Mouse (Mus musculus): ENCODE results near the gene Med6. TPM values are rescaled to one million over a fixed set of nuclear protein-coding genes. Genes with fewer than 3 reads are reported as not detected.
"Not testable (repeated sequence)": the region's sequence is repeated elsewhere in the genome, so short reads cannot be mapped to it uniquely, and the experiment has no call there.

Med6 gene
- total RNA-seq, 2 experiments from 2014 or later, result 26.4 to 27.2 TPM

DNA sequence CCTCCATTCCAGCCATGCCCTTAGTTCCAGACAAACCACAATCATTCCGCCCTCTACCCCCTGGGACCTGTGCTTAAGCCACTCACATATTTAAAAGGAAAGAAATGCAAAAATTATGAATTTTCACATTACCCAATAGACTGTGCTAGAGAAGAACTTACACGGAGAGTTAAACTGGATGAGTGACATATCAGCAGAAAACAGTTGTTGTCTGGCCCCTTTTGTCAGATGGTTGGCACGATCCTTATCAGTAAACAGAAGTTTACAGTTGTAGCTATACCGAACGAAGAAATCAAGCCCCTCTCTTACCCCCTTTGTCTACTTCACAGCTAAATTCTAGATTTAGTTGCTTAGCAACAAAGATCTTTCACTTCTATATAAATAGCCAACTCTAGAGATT lies 26.9 kb downstream of the Med6 start:
- no peak for DNase-seq (ENCODE audit: extremely low spot score in 1 of 2, low spot score in 1 of 2)

DNA sequence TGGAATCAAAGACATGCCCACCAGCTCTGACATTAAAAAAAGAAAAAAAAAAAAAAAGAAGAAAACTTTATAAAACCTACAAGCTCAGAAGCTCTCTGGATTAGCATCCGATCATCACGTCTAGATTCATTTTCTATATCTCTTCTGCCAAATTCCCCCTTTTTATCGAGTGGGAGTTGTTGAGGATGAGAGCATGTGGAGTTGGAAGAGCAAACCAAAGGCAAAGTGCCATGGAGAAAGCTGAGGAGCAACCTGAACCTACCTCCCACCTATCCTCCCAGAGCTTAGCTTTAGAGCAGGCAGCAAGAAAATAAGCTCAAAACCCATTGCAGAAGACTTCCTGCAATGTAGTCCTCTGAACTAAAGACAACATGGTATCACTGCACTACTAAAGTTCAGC lies 30.6 kb downstream of the Med6 start:
- no peak for DNase-seq (ENCODE audit: extremely low spot score in 1 of 2, low spot score in 1 of 2)

DNA sequence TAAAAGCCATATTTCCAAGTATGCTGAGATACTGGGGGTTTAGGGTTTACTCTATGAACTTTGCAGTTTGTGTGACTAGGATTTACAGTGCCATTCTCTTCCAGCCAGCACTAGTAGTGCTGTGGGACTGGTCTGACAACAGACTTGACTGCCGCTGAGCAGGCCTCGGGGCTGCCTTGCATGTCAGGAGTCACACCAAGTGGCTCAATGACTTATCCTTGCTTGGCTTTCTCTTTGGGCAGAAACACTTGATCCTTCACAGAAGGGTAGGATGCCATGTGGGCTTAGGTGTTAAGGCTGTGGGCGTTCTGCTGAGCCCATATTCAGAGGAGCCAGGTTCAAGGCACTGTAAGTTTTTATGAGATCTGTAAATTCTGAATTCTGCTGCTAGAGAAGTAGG lies 45.5 kb downstream of the Med6 start:
- no peak for DNase-seq (ENCODE audit: extremely low spot score in 1 of 2, low spot score in 1 of 2)

DNA sequence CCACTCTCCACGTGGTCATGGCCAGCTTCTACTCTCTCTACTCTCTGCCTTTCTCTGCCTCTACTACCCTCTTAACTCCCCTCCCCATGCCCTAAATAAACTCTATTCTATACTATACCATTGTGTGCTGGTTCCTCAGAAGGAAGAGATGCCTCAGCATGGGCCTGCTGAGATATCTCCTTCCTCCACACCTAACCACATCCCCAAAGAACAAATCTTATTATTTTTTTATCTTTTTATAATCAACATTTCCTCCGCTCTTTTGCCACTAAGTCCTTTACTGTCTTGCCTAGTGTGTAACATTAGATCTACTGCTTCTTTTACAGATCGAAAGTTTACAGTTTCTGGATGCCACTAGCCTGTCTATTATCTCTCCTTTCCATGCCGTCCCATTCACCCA lies 47.6 kb downstream of the Med6 start:
- DNase-seq (ENCODE audit: extremely low spot score in 1 of 2, low spot score in 1 of 2), result no peak

DNA sequence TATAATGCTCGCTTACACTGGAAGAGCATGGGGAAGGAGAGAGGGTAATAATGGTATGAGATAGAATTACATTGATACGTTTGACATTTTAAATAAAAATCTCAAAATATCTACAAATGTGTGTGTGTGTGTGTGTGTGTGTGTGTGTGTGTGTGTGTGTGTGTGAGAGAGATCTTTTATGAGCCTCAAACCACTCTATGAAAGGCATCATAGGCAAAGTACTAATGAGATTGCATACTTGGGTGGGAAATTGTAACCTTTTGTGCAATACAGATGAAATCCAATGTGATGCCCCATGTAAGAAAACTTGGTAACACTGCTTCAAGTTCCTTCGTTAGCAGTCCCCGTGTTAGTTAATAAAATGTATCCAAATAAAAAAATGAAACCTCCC lies 61.8 kb downstream of the Med6 start:
- DNase-seq (ENCODE audit: extremely low spot score in 1 of 2, low spot score in 1 of 2), result no peak

DNA sequence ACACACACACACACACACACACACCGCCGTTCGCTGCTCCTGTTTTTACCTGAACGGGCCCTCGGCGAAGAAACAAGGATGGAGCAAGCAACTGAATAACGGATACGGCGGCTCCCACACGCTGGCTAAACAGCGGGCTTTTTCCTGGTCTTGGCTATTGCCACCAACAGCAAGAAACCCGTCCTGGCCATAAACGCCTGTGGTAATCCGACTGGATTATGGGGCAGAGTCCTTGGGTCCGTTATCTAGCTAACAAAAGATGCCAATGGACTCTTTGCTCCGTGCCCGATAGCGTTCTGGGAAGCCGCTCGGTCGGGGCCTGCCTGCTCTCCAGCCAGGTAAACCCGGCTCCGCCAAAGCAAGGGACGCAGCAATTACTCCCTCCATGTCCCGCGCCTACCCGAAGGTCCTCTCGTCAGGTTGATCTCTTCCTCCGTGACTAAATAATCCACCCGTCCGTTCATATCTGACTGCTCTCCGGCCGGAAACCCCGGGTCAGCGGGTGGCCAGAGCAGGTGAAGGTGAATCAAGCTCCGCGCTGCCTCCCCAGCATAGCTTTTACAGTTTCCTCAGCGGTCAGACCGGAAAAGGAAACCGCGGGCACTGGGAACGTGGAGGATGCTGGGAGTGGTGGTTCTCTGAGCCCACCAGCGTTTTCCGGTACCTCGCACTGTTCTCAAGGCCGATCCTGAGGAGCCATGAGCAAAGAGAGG lies 62.3 kb downstream of the Med6 start, which contains the start of the genes Gm20498 and Synj2bp:
Gene Gm20498, minus strand, starts transcription at position 590 of the 713 bp plus-strand sequence.
Gene Synj2bp, minus strand, starts transcription at position 596 of the 713 bp plus-strand sequence.
- peak; percentile 74 for DNase-seq (ENCODE audit: extremely low spot score in 1 of 2, low spot score in 1 of 2)

DNA sequence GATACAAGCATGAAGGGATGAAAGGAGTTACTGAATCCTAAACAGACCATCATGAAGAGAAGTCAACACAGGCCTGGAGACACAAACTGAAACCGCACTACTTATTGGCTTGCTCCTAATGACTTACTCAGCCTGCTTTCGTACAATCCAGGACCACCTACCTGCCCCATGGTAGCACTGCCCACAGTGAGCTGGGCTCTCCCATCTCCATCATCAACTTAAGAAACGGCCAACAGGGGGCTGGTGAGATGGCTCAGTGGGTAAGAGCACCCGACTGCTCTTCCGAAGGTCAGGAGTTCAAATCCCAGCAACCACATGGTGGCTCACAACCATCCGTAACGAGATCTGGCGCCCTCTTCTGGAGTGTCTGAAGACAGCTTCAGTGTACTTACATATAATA lies 64.2 kb downstream of the Med6 start:
- DNase-seq (ENCODE audit: extremely low spot score in 1 of 2, low spot score in 1 of 2), result not testable (repeated sequence)

Other genes starting within 250 kb of the Med6 start
- 1 to 10 TPM in 1 of 2 experiments, under 1 TPM in 1; 0.89 to 3.1 TPM for gene Gm4787, start 215.5 kb downstream of the Med6 start, total RNA-seq (2021)
- gene Adam4, start 173.1 kb downstream of the Med6 start, total RNA-seq (2021), result 1 to 10 TPM; 1.6 to 2.6 TPM
- gene Cox16, start 109.9 kb downstream of the Med6 start, total RNA-seq (2021), result 10 to 100 TPM; 34.5 to 35.2 TPM
- 10 to 100 TPM; 39.1 to 49.1 TPM for gene Gm20498, start 62.1 kb downstream of the Med6 start, total RNA-seq (2021)
- gene Synj2bp, start 62.1 kb downstream of the Med6 start, total RNA-seq (2021), result 10 to 100 TPM; 24.9 to 29.4 TPM
- gene Adam21, start 26.5 kb downstream of the Med6 start, total RNA-seq (2021), result under 1 TPM; 0.23 to 0.32 TPM
- gene Ttc9, start 36.2 kb upstream of the Med6 start, total RNA-seq (2021), result 10 to 100 TPM; 45.3 to 47.4 TPM
- 10 to 100 TPM; 29.7 to 34.6 TPM for gene Map3k9, start 186.2 kb upstream of the Med6 start, total RNA-seq (2021)

All from layer of hippocampus, postnatal 25 days (tissue).